Mouse (Mus musculus) ovary, postnatal 10 days (tissue): Measurements from ENCODE around the gene Ptprb.

Experiments
- DNase-seq: peaks from one replicate; pipeline ENCODE4 v3.0.0; 2022; ENCODE audit warnings: low spot score

The Ptprb gene

GRCm38 (mm10) chr10:116275280-116275679 lies at the start of gene Ptprb:
Gene Ptprb (plus strand): TSS chr10:116275523.
- no peak for DNase-seq

- DNase-seq = no peak
These were observed 40.0 kb upstream of the Ptprb start for GRCm38 (mm10) chr10:116235299-116235698.

GRCm38 (mm10) chr10:116242200-116242599 lies 33.1 kb upstream of the Ptprb start:
- no peak for DNase-seq

- no peak for DNase-seq
These were observed 31.9 kb upstream of the Ptprb start for GRCm38 (mm10) chr10:116243373-116243772.

- no peak for DNase-seq
These were observed 29.7 kb upstream of the Ptprb start for GRCm38 (mm10) chr10:116245632-116246031.

- no peak for DNase-seq
These were observed 22.7 kb upstream of the Ptprb start for GRCm38 (mm10) chr10:116252668-116253067.

GRCm38 (mm10) chr10:116253972-116254371 lies 21.4 kb upstream of the Ptprb start:
- no peak for DNase-seq

GRCm38 (mm10) chr10:116259298-116259697 lies 16.0 kb upstream of the Ptprb start:
- DNase-seq = no peak

GRCm38 (mm10) chr10:116260658-116261433 lies 14.5 kb upstream of the Ptprb start:
- DNase-seq = no peak

GRCm38 (mm10) chr10:116261559-116261958 lies 13.8 kb upstream of the Ptprb start:
- DNase-seq = no peak

- DNase-seq = no peak
These were observed 10.8 kb upstream of the Ptprb start for GRCm38 (mm10) chr10:116264521-116264920.

GRCm38 (mm10) chr10:116266561-116267433 lies 8.5 kb upstream of the Ptprb start:
- no peak for DNase-seq

GRCm38 (mm10) chr10:116267434-116267822 lies 7.9 kb upstream of the Ptprb start:
- DNase-seq = no peak

GRCm38 (mm10) chr10:116268343-116268742 lies 7.0 kb upstream of the Ptprb start:
- DNase-seq = no peak

GRCm38 (mm10) chr10:116270646-116271469 lies 4.5 kb upstream of the Ptprb start:
- DNase-seq = no peak

- no peak for DNase-seq
These were observed 3.8 kb upstream of the Ptprb start for GRCm38 (mm10) chr10:116271470-116271915.

- no peak for DNase-seq
These were observed 3.2 kb upstream of the Ptprb start for GRCm38 (mm10) chr10:116272156-116272555.

GRCm38 (mm10) chr10:116286697-116287344 lies 11.5 kb downstream of the Ptprb start:
- no peak for DNase-seq

GRCm38 (mm10) chr10:116288130-116288529 lies 12.8 kb downstream of the Ptprb start:
- no peak for DNase-seq

- no peak for DNase-seq
These were observed 15.2 kb downstream of the Ptprb start for GRCm38 (mm10) chr10:116290483-116290882.

GRCm38 (mm10) chr10:116291153-116291755 lies 15.9 kb downstream of the Ptprb start:
- DNase-seq = no peak
